Mouse (Mus musculus): ENCODE data around the gene Grid2. TPM values are rescaled to one million over a fixed set of nuclear protein-coding genes. Genes with fewer than 3 reads are reported as not detected.
A peak's percentile ranks its signal among the peaks of the same experiment; 100 is the strongest.

Grid2 gene
- polyA plus RNA-seq, 1 experiment from 2014 or later: 1.4 TPM

GRCm38 (mm10) chr6:64427658-64428057, 1172.0 kb downstream of the Grid2 start:
- Histone ChIP-seq H3K9ac (no peak overlapping the region), H3K9me3 (ENCODE audit: low read depth, low read length) (no peaks in the 10 kb centered on the region), H3K4me1 (ENCODE audit: insufficient read depth) (no peaks in the 10 kb centered on the region), H3K4me2 (no peak overlapping the region), H3K4me3 (ENCODE audit: low read depth, low read length) (no peak overlapping the region), H3K27ac (ENCODE audit: low read depth) (no peak overlapping the region), H3K36me3 (ENCODE audit: insufficient read depth) (no peaks in the 10 kb centered on the region), H3K27me3 (ENCODE audit: insufficient read depth, low read length) (no peaks in the 10 kb centered on the region)
- ATAC-seq (ENCODE audit: insufficient read depth): no peak
- no peak for DNase-seq
- no peak for TF ChIP-seq CTCF (IDR thresholded peaks at IDR 0.05; ENCODE audit: low read depth)

GRCm38 (mm10) chr6:64428898-64429297, 1173.2 kb downstream of the Grid2 start:
- Histone ChIP-seq H3K4me1 (ENCODE audit: insufficient read depth) (no peaks in the 10 kb centered on the region), H3K4me3 (ENCODE audit: low read depth, low read length) (no peak overlapping the region), H3K4me2 (no peak overlapping the region), H3K27ac (ENCODE audit: low read depth) (no peak overlapping the region), H3K27me3 (ENCODE audit: insufficient read depth, low read length) (no peaks in the 10 kb centered on the region), H3K9me3 (ENCODE audit: low read depth, low read length) (no peaks in the 10 kb centered on the region), H3K36me3 (ENCODE audit: insufficient read depth) (no peaks in the 10 kb centered on the region), H3K9ac (no peak overlapping the region)
- no peak for DNase-seq
- ATAC-seq (ENCODE audit: insufficient read depth): no peak
- WGBS: 74% methylated on average over 1 of the region's 1 CpGs
- no peak for TF ChIP-seq CTCF (IDR thresholded peaks at IDR 0.05; ENCODE audit: low read depth)

GRCm38 (mm10) chr6:64448127-64448526, 1192.5 kb downstream of the Grid2 start:
- Histone ChIP-seq H3K36me3 (ENCODE audit: insufficient read depth) (no peaks in the 10 kb centered on the region), H3K9ac (no peak overlapping the region), H3K4me2 (no peak overlapping the region), H3K4me3 (ENCODE audit: low read depth, low read length) (no peak overlapping the region), H3K27me3 (ENCODE audit: insufficient read depth, low read length) (no peaks in the 10 kb centered on the region), H3K27ac (ENCODE audit: low read depth) (no peak overlapping the region), H3K9me3 (ENCODE audit: low read depth, low read length) (no peaks in the 10 kb centered on the region), H3K4me1 (ENCODE audit: insufficient read depth) (no peaks in the 10 kb centered on the region)
- DNase-seq (no peak), ATAC-seq (ENCODE audit: insufficient read depth) (no peak)
- TF ChIP-seq CTCF (IDR thresholded peaks at IDR 0.05; ENCODE audit: low read depth): no peak
- WGBS: 67% methylated on average over 5 of the region's 5 CpGs

- Histone ChIP-seq H3K4me2 (no peak overlapping the region), H3K9me3 (ENCODE audit: low read depth, low read length) (no peaks in the 10 kb centered on the region), H3K36me3 (ENCODE audit: insufficient read depth) (no peaks in the 10 kb centered on the region), H3K4me3 (ENCODE audit: low read depth, low read length) (no peak overlapping the region), H3K4me1 (ENCODE audit: insufficient read depth) (no peaks in the 10 kb centered on the region), H3K27me3 (ENCODE audit: insufficient read depth, low read length) (no peaks in the 10 kb centered on the region), H3K9ac (no peak overlapping the region), H3K27ac (ENCODE audit: low read depth) (no peak overlapping the region)
- TF ChIP-seq CTCF (IDR thresholded peaks at IDR 0.05; ENCODE audit: low read depth): no peak
- WGBS: 68% methylated on average over 4 of the region's 4 CpGs
- no peak for ATAC-seq (ENCODE audit: insufficient read depth)
- DNase-seq: no peak
Observed at GRCm38 (mm10) chr6:64448864-64449355, 1193.2 kb downstream of the Grid2 start.

- H3K36me3 ChIP-seq (ENCODE audit: insufficient read depth): no peaks in the 10 kb centered on the region
- no peak for TF ChIP-seq CTCF (IDR thresholded peaks at IDR 0.05; ENCODE audit: low read depth)
- H3K27me3 ChIP-seq (ENCODE audit: insufficient read depth, low read length): no peaks in the 10 kb centered on the region
- H3K9ac ChIP-seq: no peak overlapping the region
- no peak overlapping the region for H3K4me3 ChIP-seq (ENCODE audit: low read depth, low read length)
- no peaks in the 10 kb centered on the region for H3K9me3 ChIP-seq (ENCODE audit: low read depth, low read length)
- DNase-seq (peak; percentile 6), ATAC-seq (ENCODE audit: insufficient read depth) (no peak)
- no peak overlapping the region for H3K27ac ChIP-seq (ENCODE audit: low read depth)
- no peaks in the 10 kb centered on the region for H3K4me1 ChIP-seq (ENCODE audit: insufficient read depth)
- no peak overlapping the region for H3K4me2 ChIP-seq
- WGBS: 80% methylated on average over 3 of the region's 3 CpGs
Observed at GRCm38 (mm10) chr6:64450770-64451169, 1195.1 kb downstream of the Grid2 start.

- Histone ChIP-seq H3K9me3 (ENCODE audit: low read depth, low read length) (no peaks in the 10 kb centered on the region), H3K4me1 (ENCODE audit: insufficient read depth) (no peaks in the 10 kb centered on the region), H3K4me2 (no peak overlapping the region), H3K36me3 (ENCODE audit: insufficient read depth) (no peaks in the 10 kb centered on the region), H3K4me3 (ENCODE audit: low read depth, low read length) (no peak overlapping the region), H3K9ac (no peak overlapping the region), H3K27ac (ENCODE audit: low read depth) (no peak overlapping the region), H3K27me3 (ENCODE audit: insufficient read depth, low read length) (no peaks in the 10 kb centered on the region)
- TF ChIP-seq CTCF (IDR thresholded peaks at IDR 0.05; ENCODE audit: low read depth): no peak
- DNase-seq: no peak
- 77% methylated on average over 3 of the region's 3 CpGs for WGBS
- ATAC-seq (ENCODE audit: insufficient read depth): no peak
Observed at GRCm38 (mm10) chr6:64479884-64480283, 1224.2 kb downstream of the Grid2 start.

GRCm38 (mm10) chr6:64480592-64480991, 1224.9 kb downstream of the Grid2 start:
- H3K9me3 ChIP-seq (ENCODE audit: low read depth, low read length): no peaks in the 10 kb centered on the region
- H3K4me1 ChIP-seq (ENCODE audit: insufficient read depth): no peaks in the 10 kb centered on the region
- ATAC-seq (ENCODE audit: insufficient read depth) (no peak), DNase-seq (no peak)
- 53% methylated on average over 2 of the region's 2 CpGs for WGBS
- no peak for TF ChIP-seq CTCF (IDR thresholded peaks at IDR 0.05; ENCODE audit: low read depth)
- no peak overlapping the region for H3K4me3 ChIP-seq (ENCODE audit: low read depth, low read length)
- H3K27ac ChIP-seq (ENCODE audit: low read depth): no peak overlapping the region
- H3K27me3 ChIP-seq (ENCODE audit: insufficient read depth, low read length): no peaks in the 10 kb centered on the region
- no peak overlapping the region for H3K9ac ChIP-seq
- no peak overlapping the region for H3K4me2 ChIP-seq
- H3K36me3 ChIP-seq (ENCODE audit: insufficient read depth): no peaks in the 10 kb centered on the region
